Mouse (Mus musculus) thymus, postnatal 10 days (tissue): ENCODE results near the gene Fgf9.

Experiments used
- DNase-seq, 2 experiments: peaks; one replicate each; pipeline ENCODE4 v3.0.0; 2021; ENCODE audit warnings: low spot score in 2 of 2

The Fgf9 gene

GRCm38 (mm10) chr14:58070481-58071119, at the start of gene Fgf9:
Gene Fgf9 (plus strand): TSS chr14:58070547.
- DNase-seq, result no peak

- DNase-seq, result peak in 1 of 2 experiments; percentile 31
These were observed 35.8 kb upstream of the Fgf9 start for GRCm38 (mm10) chr14:58034567-58034966.

- DNase-seq, result no peak
These were observed 34.2 kb upstream of the Fgf9 start for GRCm38 (mm10) chr14:58036174-58036573.

GRCm38 (mm10) chr14:58046639-58047284, 23.6 kb upstream of the Fgf9 start:
- no peak for DNase-seq

- DNase-seq, result no peak
These were observed 19.7 kb upstream of the Fgf9 start for GRCm38 (mm10) chr14:58050691-58051090.

GRCm38 (mm10) chr14:58067586-58067985, 2.8 kb upstream of the Fgf9 start:
- no peak for DNase-seq

- no peak for DNase-seq
These were observed 1.7 kb upstream of the Fgf9 start for GRCm38 (mm10) chr14:58068641-58069040.

GRCm38 (mm10) chr14:58069927-58070326, 420 bp upstream of the Fgf9 start:
- DNase-seq, result no peak

GRCm38 (mm10) chr14:58071120-58071641, 834 bp downstream of the Fgf9 start:
- DNase-seq, result peak; percentile 4 to 10

GRCm38 (mm10) chr14:58071830-58072770, 1.8 kb downstream of the Fgf9 start:
- DNase-seq, result peak; percentile 7 to 52

GRCm38 (mm10) chr14:58072771-58073501, 2.6 kb downstream of the Fgf9 start:
- no peak for DNase-seq

GRCm38 (mm10) chr14:58073936-58074335, 3.6 kb downstream of the Fgf9 start:
- no peak for DNase-seq

- DNase-seq, result peak in 1 of 2 experiments; percentile 7
These were observed 4.5 kb downstream of the Fgf9 start for GRCm38 (mm10) chr14:58074621-58075432.

- peak in 1 of 2 experiments; percentile 13 for DNase-seq
These were observed 5.2 kb downstream of the Fgf9 start for GRCm38 (mm10) chr14:58075433-58076029.

- DNase-seq, result peak; percentile 46 to 47
These were observed 5.7 kb downstream of the Fgf9 start for GRCm38 (mm10) chr14:58076030-58076521.

GRCm38 (mm10) chr14:58076726-58077255, 6.4 kb downstream of the Fgf9 start:
- DNase-seq, result peak in 1 of 2 experiments; percentile 18

GRCm38 (mm10) chr14:58079471-58079870, 9.1 kb downstream of the Fgf9 start:
- no peak for DNase-seq

- DNase-seq, result no peak
These were observed 11.6 kb downstream of the Fgf9 start for GRCm38 (mm10) chr14:58081955-58082354.

GRCm38 (mm10) chr14:58084240-58084639, 13.9 kb downstream of the Fgf9 start:
- DNase-seq, result no peak

GRCm38 (mm10) chr14:58087326-58087725, 17.0 kb downstream of the Fgf9 start:
- DNase-seq, result no peak
